Mouse (Mus musculus) left cerebral cortex, postnatal 25 days (tissue): ENCODE data around the gene Mars2. TPM values are rescaled to one million over a fixed set of nuclear protein-coding genes. Genes with fewer than 3 reads are reported as not detected.
A peak's percentile ranks its signal among the peaks of the same experiment; 100 is the strongest.

ENCODE experiments used
- DNase-seq, 2 experiments: peaks; one replicate each; pipeline ENCODE4 v3.0.0; 2022; ENCODE audit warnings: low spot score in 2 of 2, mixed read lengths in 1 of 2
- intact Hi-C: fragments of 180-260 bp; cut with DNase I; formaldehyde crosslinking; loops from one replicate; pipeline ENCODE4 v1.15.1; 2025
- total RNA-seq, 2 experiments: library from RNA; stranded (reverse); gene quantifications; 2 replicates each; pipeline ENCODE4 v1.2.3; 2021

The Mars2 gene
- total RNA-seq, 2 experiments from 2014 or later: 9.7 to 10.5 TPM

DNA sequence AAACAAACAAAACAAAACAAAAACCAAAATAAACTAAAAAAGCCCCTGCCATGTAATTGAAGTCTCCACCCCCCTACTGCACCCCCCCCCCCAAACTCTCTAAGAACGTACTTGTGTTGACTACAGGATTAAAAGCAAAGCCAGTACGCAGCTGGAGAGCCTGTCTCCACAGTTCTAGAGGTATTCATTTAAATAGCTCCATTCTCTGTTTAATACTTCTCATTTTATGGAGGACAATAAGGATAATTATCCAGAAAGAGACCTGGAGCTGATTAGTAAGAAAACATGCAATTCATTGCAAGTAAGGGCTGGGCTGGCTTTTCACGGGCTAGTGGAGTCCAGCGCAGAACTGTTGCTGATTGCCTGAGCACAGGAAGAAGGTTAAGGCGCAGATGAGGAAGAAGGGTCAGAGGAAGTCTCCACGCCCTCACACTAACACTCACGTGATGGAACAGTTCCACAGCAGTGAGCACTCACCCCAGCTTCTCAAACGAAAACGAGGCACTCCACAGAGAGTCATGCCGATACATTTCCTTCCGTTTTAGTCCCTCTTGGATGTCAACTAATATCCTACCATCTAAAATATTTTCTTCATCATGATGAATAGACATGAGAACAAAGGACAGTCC, 21.7 kb upstream of the Mars2 start:
- DNase-seq: no peak
- intact Hi-C loops: no loop called here

DNA sequence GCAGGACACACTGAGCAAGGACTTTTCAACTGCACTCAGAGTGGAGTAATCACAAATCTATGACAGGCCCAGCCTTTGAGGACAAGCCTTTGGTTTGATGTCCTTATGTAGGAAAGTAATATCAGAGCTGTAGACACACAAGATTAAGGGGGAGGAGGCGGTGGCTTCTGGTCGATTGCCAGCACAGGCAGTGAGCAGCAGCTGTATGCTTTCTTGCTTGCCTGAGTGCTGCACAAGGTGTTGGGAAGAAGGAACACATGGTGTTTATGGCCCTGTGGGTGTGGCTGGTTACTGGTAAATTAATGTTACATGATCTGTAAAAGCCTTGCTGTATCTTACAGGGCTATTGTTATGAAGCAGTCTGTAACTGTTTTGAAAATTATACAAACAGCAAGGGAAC, 19.8 kb upstream of the Mars2 start:
- DNase-seq: no peak
- intact Hi-C loops: no loop called here

DNA sequence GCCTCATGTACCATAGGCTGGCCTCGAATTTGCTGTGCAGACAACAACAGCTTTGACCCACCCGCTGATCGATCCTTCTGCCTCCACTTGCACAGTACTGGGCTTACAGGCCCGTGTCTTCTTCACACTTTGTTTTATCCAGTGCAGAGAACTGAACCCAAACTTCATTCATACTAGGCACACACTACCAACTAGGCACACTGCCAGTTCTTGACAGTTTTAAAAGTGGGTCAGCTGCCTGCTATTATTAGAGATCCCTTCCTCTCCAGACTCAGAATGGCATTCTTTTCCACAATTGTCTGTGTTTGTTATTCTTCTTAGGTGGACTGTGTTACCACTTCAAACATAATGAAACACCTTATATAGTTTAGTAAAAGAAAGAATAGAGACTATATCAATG, 15.6 kb upstream of the Mars2 start:
- DNase-seq: peak in 1 of 2 experiments; percentile 46
- intact Hi-C loops: no loop called here

DNA sequence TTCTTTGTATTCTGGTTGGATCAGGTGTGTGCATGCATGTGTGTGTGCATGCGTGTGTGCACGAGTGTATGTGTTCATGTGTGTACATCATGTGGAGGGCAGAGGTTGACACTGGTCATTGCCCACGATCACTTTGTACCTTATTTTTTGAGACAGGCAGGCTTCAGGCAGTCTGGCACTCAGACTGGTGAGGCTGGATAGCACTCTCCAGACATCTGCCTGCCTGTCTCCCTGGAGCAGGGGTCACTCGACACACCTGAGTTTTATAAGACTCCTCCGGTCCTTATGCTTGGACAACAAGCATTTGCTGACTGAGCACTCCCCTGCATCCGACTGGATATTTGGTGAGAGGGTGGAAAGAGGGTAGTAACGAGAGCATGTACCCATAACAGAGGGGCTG, 14.0 kb upstream of the Mars2 start:
- DNase-seq: no peak

DNA sequence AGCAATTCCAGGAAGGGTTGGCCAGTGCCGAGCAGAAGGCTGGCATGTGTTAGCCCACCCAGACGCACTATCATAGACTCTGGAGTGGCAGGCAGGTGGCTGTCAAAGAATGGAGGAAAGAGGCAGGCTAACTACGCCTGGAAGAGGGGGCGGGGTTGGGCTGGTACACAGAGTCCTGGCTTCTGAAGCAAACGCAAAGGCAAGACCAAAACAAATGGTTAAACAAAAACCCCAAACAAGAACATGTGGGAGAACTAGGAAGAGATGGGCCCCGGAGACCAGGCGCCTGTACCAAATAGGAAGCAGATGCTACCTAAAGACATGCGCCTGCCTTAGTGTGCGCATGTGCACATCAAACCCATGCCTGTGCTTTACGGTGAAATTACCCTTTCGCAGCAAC, 12.9 kb upstream of the Mars2 start:
- DNase-seq: no peak
- intact Hi-C loops: no loop called here

More for the DNA sequence above, 14.0 kb upstream of the Mars2 start:
- intact Hi-C loops: no loop called here

DNA sequence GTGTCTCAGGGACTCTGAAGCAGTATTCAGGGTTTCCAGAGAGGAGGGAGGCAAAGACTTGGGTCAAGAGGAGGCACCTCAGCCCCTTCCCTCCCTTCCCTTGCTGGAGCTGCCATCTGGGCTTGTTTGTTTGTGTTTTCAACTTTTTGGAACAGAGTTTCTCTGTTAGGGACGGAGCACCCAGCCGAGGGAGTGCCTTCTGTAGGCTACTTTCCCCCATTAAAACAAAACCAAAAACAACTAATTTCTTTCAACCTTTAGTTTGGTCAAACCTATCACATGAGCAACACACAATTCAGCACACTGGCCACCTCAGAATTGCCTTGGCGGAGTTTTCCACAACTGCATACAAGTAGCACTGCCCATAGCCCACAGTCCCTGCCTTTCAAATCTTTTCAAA, 11.6 kb upstream of the Mars2 start:
- peak in 1 of 2 experiments; percentile 11 for DNase-seq
- intact Hi-C loops: loop anchor here (5.0 kb wide), 1 partner anchor 33 kb away; no protein-coding TSS in a partner anchor

DNA sequence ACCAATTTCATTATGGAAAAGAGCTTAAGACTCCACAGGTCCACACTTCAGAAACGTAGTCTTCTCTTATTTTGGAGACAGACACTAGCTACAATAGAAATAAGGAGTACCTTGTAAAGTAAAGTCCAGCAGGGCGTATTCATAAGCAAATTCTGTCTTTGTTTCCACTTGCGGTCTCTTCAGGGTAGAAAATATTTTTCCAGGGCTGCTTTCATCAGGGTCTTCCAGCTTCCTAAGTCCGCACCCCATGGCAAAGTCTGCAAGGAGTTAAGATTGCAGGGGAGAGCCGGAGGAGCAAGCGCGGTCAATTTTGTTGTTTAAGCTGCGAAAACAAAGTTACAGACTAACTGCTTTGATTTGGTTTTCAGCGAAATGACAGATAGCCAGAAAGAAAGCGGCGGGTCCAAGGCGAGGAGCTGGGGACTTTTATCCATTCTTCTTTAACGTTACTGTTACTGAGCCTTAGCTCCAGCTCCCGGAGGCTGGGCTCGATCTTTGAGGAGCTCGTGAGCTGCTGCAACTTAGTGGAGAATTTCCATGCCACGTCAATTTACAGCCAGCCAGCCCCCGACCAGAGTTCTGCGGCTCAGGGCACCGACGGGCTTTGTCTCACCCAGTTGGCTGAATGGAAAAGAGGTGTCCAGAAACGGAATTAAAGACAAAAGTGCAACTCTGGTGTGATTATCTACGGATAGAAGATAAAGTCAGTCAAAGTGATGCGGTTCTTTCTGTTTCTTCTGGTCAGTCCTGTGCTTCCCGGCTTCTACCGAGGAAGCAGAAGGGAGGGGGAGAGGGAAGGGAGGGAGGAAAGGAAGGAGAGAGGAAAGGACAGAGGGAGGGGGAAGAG, 10.7 kb upstream of the Mars2 start, which contains the start of gene Rftn2:
Rftn2 (minus strand) TSS at position 772 of the 847 bp plus-strand sequence.
- intact Hi-C loops: loop anchor here (5.0 kb wide), 1 partner anchor 34 kb away; no protein-coding TSS in a partner anchor

DNA sequence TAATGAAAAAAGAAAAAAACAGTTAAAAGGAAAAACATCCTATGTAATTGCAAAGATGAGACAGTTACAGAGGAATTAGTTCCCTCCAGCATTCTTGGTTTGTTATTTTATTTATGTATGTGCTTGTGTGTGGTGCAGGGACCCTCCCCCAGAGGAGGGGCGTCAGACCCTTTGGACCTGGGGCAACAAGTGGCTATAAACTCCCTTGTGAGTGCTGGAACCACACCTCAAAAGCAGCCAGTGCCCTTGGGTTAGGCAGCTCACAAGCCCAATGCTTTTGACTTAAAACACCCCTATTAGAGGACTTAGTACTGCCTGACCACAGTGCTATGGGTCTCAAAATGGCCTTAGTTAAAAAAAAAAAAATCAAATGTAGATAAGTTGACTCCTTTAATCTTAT, 9.6 kb upstream of the Mars2 start:
- intact Hi-C loops: loop anchor here (5.0 kb wide), 1 partner anchor 35 kb away; no protein-coding TSS in a partner anchor
- DNase-seq: no peak

More for the DNA sequence above, 10.7 kb upstream of the Mars2 start, which contains the start of gene Rftn2:
- DNase-seq: no peak

DNA sequence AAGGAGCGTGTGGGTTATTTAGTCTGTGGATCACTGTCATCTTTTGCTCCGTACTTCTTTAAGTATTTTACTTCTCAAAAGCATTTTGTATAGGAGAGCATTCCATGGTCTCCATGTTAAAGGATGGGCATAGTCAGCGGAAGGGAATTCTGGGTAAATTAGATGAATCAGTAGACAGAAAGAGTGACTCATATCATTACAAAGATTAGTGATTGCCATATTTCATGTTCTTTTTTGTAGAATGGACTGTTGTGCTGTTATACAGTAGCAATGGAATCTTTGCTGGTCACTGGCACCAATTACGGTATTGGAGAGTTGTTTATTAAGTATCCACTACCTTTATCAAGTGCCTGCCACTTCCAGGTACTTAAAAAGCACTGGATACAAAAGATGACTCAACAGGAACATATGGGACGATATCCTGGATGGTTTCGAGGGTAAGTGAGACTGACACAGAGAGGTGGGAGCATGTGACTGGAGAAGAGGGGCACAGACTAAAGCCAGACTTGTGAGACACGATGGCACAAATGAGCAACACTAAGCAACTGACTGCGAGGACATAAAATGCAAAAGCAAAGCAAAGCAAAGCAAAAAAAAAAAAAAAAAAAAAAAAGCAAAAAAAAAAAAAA, 8.6 kb upstream of the Mars2 start:
- no peak for DNase-seq
- intact Hi-C loops: loop anchor here (5.0 kb wide), 1 partner anchor 36 kb away; no protein-coding TSS in a partner anchor

DNA sequence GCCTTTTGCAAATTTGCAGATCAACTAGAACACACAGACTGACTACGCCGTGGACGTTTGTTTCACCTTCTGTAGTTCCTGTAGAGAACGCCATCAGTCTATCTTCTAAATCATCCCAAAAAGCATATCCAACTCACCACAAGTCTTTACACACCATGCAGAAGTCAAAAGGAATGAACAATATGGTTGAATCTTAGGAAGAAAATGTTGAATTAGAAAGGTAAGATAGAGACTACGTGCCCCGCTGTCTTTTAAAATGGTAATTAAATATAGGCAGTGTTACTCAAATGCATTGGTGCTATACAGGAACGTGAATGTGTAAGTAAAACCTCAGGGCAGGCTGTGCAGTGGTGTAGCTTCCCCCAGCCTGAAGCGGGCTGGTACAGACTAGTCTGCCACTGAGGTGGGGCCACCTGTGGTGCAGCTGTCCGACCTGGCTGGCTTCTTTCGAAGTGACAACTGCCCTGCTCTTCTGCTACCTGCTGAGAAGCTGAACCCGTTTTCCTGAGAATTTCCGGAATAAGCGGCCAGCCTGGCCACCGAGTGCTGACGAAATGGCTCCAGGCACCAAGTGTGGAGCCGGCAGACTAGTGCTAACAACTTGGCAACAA, 2.0 kb upstream of the Mars2 start:
- intact Hi-C loops: loop anchor here (5.0 kb wide), 2 partner anchors 148 to 637 kb away; partner anchors contain the start of genes Hspd1 and Hspe1
- DNase-seq: no peak

DNA sequence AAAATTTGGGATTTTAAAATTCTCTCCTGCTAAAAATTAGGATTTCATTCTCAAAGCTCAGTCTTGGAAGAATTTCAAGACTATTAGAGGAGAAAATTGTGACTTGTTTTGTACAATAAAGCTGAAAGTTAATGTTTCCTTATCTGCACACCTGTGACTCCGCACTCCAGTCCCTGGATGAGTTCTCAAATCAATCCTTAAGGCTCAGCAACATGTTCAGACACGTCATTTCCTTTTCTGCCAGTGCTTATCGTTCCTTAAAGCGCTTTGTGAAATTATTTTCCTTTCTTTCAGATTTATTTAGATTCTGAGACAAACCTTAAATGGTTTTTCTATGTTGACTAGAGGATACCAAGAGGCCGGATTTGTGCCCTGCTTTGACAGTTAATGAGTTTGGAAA, 490 bp upstream of the Mars2 start:
- DNase-seq: no peak
- intact Hi-C loops: loop anchor here (5.0 kb wide), 2 partner anchors 149 to 636 kb away; partner anchors contain the start of genes Hspd1 and Hspe1

DNA sequence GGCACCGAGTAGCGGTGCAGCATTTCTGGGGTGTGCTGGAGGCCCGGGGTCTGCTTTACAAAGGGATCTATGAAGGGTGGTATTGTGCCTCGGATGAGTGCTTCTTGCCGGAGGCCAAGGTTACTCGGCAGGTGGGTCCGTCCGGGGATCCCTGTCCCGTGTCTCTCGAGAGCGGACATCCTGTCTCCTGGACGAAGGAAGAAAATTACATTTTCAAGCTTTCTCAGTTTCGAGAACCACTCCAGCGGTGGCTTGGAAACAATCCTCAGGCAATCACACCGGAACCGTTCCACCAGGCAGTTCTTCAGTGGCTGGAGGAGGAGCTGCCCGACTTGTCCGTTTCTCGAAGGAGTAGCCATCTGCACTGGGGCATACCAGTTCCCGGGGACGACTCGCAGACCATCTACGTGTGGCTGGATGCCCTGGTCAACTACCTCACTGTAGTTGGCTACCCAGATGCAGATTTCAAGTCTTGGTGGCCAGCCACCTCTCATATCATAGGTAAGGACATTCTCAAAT, 725 bp downstream of the Mars2 start:
- intact Hi-C loops: loop anchor here (2.0 to 5.0 kb wide), 3 partner anchors 145 to 635 kb away; partner anchors contain the start of genes Hspd1 and Hspe1
- DNase-seq: peak; percentile 25 to 33

DNA sequence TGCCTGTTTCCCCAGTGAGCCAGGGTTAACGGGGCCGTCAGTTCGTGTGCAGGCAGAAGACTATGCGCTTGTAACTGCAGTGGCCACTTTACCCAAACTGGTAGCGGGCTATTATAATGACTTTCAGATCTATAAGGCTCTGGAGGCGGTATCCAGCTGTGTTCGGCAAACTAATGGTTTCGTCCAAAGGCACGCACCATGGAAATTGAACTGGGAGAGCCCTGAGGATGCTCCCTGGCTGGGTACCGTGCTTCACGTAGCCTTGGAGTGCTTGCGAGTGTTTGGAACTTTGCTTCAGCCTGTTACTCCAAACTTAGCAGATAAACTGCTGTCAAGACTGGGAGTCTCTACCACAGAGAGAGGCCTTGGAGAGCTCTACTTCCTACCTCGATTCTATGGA, 1.5 kb downstream of the Mars2 start:
- intact Hi-C loops: loop anchor here (2.0 to 5.0 kb wide), 3 partner anchors 144 to 634 kb away; partner anchors contain the start of genes Hspd1 and Hspe1
- DNase-seq: no peak

DNA sequence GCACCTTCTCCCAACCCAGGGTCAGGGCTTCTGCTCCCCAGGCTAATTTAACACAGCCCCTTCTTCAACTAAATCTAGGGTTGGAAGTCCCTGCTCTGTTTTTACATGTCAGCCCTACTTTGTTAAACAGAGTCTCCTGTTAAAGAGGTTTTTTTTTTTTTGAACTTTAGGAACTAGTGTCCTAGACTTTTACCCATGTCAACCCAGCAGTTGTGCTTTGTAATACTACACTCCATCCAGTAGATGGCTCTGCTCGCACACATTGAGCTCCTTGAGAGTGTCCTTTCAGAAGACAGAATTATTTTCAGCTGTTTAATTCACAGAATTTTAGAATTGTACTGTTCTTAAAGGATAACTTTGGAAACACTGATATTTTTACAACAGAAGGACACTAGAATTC, 2.3 kb downstream of the Mars2 start:
- intact Hi-C loops: loop anchor here (2.0 to 5.0 kb wide), 3 partner anchors 144 to 633 kb away; partner anchors contain the start of genes Hspd1 and Hspe1
- DNase-seq: peak; percentile 41 to 65

DNA sequence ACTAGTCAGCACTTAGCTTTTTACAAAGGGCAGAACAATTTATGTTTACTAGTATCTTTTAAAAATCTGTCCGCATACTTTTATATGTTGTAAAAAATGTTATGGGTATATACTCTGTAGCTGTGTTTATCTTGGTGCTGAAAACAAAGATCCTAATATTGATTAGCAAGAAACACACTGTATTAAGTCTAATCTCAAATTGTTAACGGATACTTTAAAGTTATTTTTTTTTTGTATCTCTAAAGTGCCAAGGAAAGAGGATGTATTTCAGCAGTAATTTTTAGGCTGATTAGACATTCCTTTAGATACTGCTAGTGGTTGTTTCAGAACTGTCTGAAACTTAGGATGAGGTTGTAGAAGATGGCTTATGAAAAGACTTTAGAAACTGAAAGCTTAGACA, 9.4 kb downstream of the Mars2 start:
- intact Hi-C loops: no loop called here
- DNase-seq: no peak

DNA sequence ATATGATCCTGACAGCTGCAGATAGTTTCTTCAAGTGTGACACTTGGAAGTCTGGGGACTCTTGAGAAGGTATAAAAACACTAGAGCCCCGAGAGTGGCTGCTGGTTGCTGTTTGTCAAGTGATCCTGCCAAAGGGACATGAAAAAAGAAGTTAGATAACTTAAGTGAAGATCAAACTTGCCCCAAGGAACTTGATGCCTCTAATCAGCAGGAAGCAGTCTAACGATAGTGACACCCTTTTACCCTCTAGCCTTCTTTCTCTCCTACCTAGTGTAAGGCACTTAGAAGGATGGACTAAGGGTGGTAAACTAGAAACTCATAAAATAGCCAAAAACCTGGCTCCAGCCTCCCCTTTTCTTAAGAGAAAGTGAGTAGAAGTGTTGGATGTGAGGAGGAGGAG, 27.4 kb downstream of the Mars2 start:
- no peak for DNase-seq
- intact Hi-C loops: no loop called here

DNA sequence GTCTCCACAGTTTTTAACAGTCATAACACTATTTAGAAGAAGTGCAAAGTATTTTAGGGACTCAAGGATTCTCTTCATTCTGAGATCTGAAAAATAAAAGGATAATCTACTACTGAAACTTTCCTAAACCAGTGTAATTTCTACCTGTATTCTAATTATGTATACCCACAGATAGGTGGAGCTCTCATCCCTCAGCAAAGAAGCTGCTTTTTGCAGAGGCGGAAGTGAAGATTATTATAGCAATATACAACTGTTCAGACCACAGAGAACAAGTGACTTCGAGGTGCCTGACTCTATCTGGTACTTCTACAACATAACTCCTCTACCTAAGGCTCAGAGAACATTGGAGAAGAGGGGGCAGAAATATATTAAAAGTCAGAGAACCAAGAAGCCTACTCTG, 28.5 kb downstream of the Mars2 start:
- intact Hi-C loops: no loop called here
- no peak for DNase-seq

DNA sequence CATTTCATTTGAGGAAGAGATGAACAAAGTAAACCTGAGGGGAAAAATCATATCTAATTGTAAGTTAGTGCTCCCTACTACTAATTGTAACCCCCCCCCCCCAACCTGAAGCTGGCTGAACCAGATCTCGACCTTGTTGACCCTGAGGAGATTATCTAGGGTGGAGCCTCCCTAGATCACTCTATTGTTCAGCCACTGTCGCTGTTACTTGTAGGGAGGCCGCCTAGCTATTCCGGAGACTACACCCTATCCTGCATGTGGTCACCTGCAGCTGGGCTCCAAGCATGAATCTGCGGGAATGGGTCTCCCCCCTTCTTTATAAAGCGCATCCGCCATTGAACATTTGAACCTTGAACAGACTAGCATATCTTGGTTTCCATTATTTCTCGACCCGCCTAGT, 42.1 kb downstream of the Mars2 start:
- intact Hi-C loops: no loop called here
- DNase-seq: no peak
